Mouse (Mus musculus): ENCODE results near the gene Acadl.
A peak's percentile ranks its signal among the peaks of the same experiment; 100 is the strongest.

Gene Acadl

GRCm38 (mm10) chr1:66838184-66839042 is 24.7 kb downstream of the Acadl start:
- DNase-seq = peak; percentile 55

DNA sequence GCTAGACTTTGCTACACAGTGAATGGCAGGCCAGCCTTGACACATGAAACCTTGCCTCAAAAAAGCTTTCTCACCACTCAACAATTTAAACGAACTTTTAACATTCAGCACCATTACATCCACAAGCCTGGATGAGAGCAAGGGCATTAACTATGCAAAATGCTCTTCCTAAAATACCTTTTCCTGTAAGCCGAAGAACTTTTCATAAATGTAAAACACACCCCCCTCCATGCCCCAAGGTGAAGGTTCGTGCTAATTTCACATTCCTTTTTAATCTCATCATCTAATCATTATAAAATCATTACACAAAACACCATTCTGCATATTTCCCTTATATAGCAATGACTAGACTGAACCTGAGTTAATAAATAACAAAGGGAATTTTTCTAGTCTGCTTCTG is 25.9 kb downstream of the Acadl start:
- DNase-seq = no peak

GRCm38 (mm10) chr1:66832636-66833165 is 30.4 kb downstream of the Acadl start:
- DNase-seq = no peak

DNA sequence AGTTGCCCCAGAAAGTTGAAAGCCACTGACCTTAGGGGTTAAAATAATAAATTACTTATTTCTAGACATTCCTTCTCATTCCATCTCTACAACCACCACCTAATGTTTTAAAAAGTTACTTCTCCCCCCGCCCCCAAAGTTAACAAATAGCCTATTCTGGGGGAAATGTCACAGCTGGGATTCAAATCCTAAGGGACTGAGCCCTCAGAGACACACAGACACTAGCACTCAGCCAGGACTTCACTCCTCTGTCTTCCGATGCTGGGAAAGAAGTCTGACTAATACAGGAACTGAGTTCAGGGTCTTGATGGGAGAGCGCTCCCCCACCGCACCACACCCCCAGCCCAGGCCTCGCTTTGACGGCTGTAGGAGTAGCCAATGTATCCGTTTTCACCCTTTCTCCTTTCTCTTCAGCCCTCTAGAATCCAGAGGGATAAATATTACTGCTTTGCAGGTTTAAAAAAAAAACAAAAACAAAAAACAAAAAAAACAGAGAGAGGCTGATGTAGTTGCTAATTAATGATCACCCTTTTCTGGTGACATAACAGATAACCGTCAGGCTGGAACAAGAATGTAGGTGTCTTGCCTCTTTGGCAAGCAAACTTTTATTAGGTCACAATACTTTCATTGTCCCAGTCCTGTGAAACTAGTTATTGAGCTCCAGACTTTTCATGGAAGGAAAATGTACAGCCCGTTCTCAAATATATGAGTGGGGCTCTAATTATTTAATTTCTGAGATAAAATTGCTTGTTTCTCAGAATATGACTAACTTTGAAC is 31.1 kb downstream of the Acadl start:
- DNase-seq = no peak

DNA sequence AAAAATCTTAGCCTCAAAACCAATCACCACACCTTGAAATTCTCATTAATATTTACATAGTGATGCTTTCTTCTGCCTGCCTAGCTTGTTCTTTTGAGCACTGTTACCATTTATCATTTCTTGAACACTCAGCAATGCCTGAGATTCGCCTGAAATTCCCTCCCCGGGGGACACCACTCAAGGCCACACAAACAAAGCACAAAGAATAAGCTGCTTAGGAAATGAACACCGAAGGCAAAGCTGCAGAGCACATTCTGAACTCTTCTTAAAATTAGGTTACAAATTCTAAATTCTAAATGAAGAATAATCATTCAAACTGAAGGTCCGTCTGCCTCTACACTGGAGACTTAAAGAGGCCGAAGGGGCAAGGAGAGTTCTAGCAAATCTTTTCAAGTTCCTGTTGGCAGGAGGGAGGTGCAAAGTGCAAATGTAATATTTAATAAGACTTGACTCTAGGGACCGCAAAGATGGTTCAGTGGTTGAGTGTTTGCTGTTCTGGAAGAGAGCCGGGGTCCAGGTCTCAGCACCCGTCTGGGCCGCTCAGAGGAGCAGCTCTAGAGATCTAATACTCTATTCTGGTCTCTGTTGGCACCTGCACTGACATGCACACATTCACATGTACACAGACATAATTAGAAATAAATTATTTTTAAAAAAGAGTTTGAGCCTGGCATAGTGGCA is 33.5 kb downstream of the Acadl start:
- no peak for DNase-seq

GRCm38 (mm10) chr1:66821966-66822365 is 41.1 kb downstream of the Acadl start:
- no peak for DNase-seq

DNA sequence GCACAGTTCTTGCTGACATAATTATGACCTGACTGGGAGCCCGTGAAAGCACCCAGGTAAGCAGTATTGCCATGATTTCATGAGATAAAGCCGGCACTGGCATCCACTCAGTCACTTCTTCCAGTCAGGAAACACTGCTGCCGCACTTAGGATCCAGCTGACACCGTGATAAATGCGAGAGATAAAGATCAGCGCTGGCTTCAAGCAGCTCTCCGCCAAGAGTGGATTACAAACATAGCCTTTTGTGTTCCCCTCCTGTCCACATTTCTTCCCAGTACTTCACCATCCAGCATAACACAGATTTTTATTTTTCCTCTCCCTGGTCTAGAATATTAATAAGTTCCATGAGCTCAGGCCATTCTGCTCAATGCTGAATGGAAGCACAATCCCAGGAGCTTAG is 42.8 kb downstream of the Acadl start:
- DNase-seq = no peak

DNA sequence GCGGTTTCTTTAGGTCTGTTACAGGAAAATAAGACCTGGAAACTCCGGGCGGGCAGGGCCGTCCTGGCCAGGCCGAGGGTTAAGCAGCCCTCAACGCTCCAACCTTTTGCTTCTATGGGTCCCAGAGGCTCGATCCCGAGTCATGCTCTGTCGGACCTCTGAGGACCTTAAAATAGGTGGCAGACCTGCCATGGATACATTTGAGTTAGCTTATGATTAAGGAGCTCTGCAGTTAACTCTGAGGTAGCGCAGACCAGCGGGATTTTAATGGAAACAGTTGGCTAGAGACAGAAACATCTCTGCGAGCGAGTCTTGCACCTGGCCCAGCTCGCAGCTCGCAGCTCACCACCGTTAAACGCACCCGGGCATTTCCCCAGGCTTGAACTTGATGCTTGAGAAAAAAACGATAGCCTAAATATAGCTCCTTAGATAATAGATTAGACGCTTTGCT is 45.2 kb downstream of the Acadl start:
- no peak for DNase-seq

DNA sequence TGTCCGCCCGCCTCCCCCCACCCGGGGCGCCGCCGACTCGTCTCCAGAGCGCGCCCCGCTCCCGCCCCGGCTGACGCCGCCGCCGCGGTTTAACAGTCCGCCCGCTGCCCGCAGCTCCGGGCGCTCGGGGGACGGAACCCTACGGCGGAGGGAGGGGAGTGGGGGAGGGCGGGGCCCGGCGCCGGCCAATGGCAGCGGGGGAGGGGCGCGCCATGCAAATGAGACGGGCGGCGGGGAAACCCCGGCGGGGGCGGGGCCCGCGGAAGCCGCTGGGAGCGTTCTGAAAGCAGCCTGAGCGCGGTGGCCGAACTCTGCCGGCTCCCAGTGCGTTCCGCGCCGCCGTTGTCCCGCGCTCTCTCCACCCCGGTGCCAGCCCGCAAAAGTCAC is 45.6 kb downstream of the Acadl start, which contains the start of gene Kansl1l:
TSS of gene Kansl1l (minus strand) at position 110 of the 387 bp plus-strand sequence.
- DNase-seq = peak; percentile 95

GRCm38 (mm10) chr1:66816837-66817452 is 46.1 kb downstream of the Acadl start:
- DNase-seq = peak; percentile 91

DNA sequence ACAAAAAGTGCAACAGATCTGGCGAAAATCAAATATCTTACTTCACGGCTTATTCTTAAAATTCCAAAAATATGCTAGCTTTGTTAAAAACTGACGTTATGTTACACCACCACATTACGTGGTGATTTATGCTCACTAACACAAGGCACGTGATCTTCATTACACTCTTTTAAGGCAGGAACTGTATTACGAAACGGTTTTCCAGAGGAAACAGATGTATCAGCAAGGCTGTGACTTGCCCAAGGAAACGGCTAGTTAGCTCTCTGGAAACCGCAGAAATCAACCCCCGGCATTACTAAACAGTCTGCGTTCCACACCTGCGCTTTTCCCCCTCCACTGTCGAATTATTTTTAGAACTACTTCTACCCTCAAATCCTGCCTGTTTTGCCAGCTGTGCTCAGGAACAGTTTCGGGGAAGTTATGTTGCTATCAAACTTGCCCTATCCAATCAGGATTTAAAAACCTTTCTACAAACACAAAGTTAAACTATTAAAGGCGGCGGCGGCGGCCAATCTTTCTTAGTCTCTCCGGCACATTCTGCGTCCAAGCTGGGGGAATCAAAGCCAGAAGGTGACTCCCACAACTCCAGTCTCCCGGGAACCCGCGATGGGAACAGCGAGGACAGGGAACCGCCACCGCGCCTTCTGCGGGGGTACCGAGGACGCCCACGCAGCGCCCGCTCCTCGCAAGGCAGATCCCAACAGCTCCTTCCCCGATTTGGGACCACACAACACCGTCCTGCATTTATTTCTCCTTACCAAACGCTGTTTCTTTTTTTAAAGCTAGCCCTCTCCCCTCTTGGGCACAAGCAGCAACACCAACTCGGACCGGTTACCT is 46.9 kb downstream of the Acadl start:
- DNase-seq = peak; percentile 64

DNA sequence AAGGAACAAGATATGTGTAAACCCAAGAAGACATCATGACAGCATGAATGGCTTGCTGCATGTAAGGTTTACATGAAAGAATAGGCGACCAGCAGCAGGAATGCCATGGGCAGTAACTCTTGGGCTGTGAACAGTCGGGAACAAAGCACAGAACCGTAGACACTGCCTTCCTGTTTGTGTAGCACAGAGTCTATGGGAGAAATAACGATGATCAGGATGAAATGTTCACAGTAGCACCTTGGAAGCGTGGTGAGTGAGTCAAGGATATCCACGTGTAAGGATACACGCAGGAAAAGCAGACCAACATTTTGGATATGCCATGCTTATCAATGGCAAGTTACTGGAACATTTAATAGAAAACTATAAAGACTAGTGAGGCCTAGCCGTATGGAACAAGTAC is 48.3 kb downstream of the Acadl start:
- no peak for DNase-seq

DNA sequence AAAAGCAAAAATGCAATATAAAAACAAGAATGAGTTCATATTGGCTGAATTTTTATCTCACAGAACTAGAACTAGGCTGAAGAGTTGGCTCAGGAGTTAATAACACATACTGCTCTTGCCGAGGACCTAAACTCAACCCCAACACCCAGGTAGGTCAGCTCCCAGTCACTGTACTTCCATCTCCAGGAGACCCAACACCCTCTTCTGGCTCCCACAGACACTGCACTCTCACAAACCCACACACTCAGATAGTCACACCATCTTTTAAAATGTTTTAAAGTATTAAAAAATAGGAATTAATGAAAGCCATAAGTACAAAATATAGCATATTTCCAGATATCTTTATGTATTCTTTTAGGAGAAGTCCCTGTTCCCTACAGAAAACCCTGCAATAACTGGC is 49.9 kb downstream of the Acadl start:
- DNase-seq = no peak

DNA sequence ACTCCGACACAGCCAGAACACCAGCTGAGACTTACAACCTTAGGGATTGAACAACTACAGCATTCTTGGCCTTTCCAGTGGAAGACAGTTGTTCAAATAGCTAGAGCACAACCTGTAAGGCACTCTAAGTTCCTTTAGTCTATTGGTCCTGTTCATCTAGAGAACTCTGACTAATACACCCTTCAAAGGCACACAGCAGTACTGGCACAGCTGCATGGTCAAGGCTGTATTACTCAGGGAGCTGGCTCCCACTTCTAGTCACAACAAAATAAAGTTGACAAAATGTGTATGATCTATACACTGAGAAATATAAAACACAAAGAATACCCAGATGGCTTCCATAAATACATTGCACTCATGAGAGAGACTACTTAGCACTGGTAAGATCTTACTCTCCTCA is 56.3 kb downstream of the Acadl start:
- DNase-seq = no peak

DNA sequence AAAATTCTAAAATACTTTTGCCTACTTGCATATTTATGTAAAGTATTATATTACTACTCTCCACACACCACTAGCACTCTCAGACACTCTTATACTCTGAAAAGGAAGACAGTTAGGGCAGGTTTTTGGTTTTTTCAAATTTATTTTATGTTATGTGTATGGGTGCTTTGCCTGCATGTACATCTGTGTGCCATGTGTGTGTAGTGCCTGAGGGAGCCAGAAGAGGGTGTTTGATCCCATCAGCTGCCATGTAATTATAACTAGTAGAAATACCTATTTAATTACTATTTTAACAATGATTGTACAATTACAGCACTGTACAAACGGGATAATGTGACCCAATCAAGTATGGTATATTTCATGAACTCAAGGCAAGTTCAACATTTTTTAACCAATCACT is 57.7 kb downstream of the Acadl start:
- no peak for DNase-seq

GRCm38 (mm10) chr1:66804710-66805109 is 58.4 kb downstream of the Acadl start:
- no peak for DNase-seq

GRCm38 (mm10) chr1:66797962-66798361 is 65.1 kb downstream of the Acadl start:
- DNase-seq = no peak

DNA sequence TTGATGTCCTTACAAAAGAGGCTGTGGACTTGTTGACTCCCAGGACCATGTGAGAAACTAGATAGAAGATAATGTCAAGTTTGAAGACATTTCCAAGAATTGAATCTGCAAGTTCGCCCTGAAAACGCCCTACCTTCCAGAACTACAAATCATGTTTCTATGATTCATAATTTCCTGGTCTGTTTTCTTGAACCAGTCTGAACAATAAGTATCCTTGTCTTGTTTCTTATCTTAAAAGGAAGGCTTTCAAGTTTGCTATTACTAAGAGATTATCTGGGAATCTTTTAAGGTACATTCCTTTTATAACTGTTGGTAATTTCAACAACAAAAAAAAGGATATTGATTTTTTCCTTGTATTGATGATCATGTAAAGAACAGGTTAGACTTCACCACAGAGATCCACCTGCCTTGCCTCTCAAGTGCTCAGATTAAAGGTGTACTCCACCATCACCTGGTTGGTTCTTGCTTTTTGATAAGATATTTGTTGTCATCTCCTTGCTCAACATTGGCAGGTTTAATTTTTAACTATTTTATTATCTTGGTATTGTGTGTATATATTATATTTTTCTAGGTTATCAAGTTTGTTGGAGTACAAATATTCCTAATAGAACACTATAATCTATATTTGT is 70.1 kb downstream of the Acadl start:
- DNase-seq = no peak

DNA sequence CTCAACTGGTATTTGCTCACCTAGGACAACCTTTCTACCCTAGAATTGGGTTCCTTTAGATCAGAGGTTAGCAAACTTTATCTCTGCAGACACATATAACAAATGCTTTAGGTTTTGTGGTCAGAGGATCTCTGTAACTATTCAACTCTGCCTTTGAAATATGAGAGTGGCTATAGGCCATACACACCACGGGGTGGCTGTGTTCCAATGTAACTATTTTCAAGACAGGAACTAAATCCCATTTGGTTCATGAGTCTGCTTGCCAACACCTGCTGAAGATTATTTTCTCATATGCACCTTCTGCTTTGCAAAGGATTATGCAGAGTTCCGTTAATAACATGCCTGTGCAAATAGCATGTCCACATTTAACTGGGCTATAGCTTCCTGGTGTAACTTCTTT is 80.8 kb downstream of the Acadl start:
- DNase-seq = no peak

DNA sequence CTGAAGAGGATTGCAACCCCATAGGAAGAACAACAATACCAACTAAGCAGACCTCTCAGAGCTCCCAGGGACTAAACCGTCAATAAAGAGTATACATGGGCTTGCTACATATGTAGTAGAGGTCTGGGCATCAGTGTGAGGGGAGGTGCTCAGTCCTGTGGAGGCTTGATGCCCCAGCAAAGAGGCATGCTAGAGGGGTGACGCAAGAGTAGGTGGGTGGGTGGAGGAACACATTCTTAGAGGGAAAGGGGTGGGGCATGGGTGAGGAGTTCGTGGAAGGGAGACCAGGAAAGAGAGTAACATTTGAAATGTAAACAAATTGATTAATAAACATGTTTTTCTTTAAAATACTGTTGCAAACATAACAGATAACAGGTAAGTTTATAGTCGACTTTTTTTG is 82.0 kb downstream of the Acadl start:
- DNase-seq = no peak
